Mouse (Mus musculus) liver, embryonic 13.5 days (tissue): ENCODE data around the gene Lima1. TPM values are rescaled to one million over a fixed set of nuclear protein-coding genes. Genes with fewer than 3 reads are reported as not detected.

Experiments used
- ATAC-seq: fragments of 200-750 bp; cut with Nextera tagmentation; 2 replicates; pipeline ENCODE4 v1.8.0; 2017; ENCODE audit warnings: low read depth, mild to moderate bottlenecking, moderate number of reproducible peaks, moderate library complexity
- DNase-seq: peaks from one replicate; pipeline ENCODE4 v3.0.0; 2022
- H3K27ac ChIP-seq: fragments of 300-500 bp; sonication (generic); 2 replicates; pipeline ENCODE4 v1.5.1; 2015; ENCODE audit warnings: moderate library complexity, mild to moderate bottlenecking, inconsistent platforms
- H3K27me3 ChIP-seq: fragments of 300-500 bp; sonication (generic); 2 replicates; pipeline ENCODE4 v1.6.1; 2015; ENCODE audit warnings: mild to moderate bottlenecking, inconsistent platforms
- H3K36me3 ChIP-seq: fragments of 300-500 bp; sonication (generic); 2 replicates; pipeline ENCODE4 v1.6.1; 2015; ENCODE audit warnings: mild to moderate bottlenecking, inconsistent platforms
- H3K4me1 ChIP-seq: fragments of 300-500 bp; sonication (generic); replicated peaks from 2 replicates; pipeline ENCODE4 v1.6.1; 2015; ENCODE audit warnings: inconsistent platforms
- H3K4me2 ChIP-seq: fragments of 300-500 bp; sonication (generic); 2 replicates; pipeline ENCODE4 v1.6.1; 2015; ENCODE audit warnings: inconsistent platforms, mild to moderate bottlenecking, moderate library complexity
- H3K4me3 ChIP-seq: fragments of 300-500 bp; sonication (generic); replicated peaks from 2 replicates; pipeline ENCODE4 v1.5.1; 2015; ENCODE audit warnings: mild to moderate bottlenecking, inconsistent platforms
- H3K9ac ChIP-seq: fragments of 300-500 bp; sonication (generic); 2 replicates; pipeline ENCODE4 v1.6.1; 2015; ENCODE audit warnings: mild to moderate bottlenecking, inconsistent platforms
- H3K9me3 ChIP-seq: fragments of 300-500 bp; sonication (generic); replicated peaks from 2 replicates; pipeline ENCODE4 v1.6.1; 2016; ENCODE audit warnings: inconsistent platforms
- WGBS: fragments of 180-500 bp; shearing (Covaris S2); methylation state at CpG from one replicate; pipeline ENCODE4 v1.1.7; 2015; ENCODE audit not compliant: insufficient replicate concordance; 5-methylcytosine and 5-hydroxymethylcytosine counted together
- polyA plus RNA-seq: library from polyadenylated mRNA; unstranded; fragments of >200 nt; fragmentation: Nextera tagmentation; extraction: Ambion mirVana; gene quantifications from 2 replicates; pipeline ENCODE4 v1.2.1, GENCODE M21; 2015

Lima1 gene
- polyA plus RNA-seq, 1 experiment from 2014 or later: 7.8 TPM

DNA sequence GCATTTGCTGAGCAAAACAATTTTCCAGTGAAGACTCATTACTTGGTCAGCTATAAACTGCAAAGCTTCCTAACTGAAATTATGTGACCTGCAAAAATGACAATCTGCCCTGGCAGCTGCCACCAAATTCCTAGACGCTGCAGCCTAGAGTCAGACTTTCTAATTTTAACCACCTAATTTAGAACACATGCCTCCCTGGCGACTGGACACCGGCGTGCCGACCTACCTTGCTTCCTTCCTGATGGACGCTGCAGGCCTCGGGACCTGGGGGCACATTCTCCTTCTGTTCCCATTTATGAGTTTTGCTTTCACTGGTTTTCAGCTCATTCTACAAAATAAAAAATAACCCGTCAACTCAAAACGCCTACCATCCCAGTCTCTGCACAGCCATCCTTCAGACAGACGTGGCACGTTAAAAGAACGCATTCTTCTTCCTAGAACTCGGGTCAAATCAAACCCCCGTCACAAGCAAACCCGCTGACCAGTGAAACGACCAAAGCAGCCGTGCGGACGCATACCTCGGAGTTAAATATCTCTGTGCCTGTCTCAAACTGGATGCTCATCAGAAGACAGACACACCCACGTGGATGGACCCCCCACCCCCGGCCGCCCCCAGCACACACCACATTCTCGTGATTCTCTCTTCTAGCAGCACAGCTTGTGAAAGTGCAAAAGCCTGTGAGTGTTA lies 73.2 kb downstream of the Lima1 start:
- 56% methylated on average over 24 of the region's 24 CpGs for WGBS
- Histone ChIP-seq H3K9me3 (no peaks in the 10 kb centered on the region), H3K9ac (no peak overlapping the region), H3K4me1 (peaks cover 7% of the 10 kb centered on the region), H3K27me3 (no peaks in the 10 kb centered on the region), H3K27ac (no peak overlapping the region), H3K4me3 (no peak overlapping the region), H3K36me3 (peaks cover 14% of the 10 kb centered on the region; the same call in 1 of the 2 replicates), H3K4me2 (no peak overlapping the region)
- ATAC-seq (no peak), DNase-seq (no peak)

DNA sequence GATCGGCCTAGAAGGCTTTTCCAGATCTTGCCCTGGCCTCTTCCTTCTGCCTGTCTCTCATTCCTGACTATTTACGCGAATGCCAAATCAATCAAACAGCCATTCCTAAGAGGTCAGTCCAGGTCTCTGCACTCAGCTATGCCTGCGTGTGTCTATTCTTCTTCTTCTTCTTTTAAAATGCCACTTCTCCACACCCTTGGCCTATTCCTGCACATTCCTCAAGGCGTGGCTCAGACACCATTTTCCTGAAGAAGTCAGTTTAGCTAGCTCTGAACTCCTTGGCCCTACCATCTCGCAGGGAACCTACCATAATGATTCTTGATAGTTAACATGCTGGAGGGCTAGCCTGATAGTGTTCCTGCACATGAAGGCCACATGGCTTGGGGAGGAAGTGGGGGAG lies 75.5 kb downstream of the Lima1 start:
- ATAC-seq (no peak), DNase-seq (no peak)
- 59% methylated on average over 6 of the region's 6 CpGs for WGBS
- H3K27ac ChIP-seq: no peak overlapping the region
- no peak overlapping the region for H3K9ac ChIP-seq
- H3K4me2 ChIP-seq: no peak overlapping the region
- H3K27me3 ChIP-seq: no peaks in the 10 kb centered on the region
- no peaks in the 10 kb centered on the region for H3K36me3 ChIP-seq
- peaks cover 7% of the 10 kb centered on the region for H3K4me1 ChIP-seq
- H3K9me3 ChIP-seq: no peaks in the 10 kb centered on the region
- H3K4me3 ChIP-seq: no peak overlapping the region

DNA sequence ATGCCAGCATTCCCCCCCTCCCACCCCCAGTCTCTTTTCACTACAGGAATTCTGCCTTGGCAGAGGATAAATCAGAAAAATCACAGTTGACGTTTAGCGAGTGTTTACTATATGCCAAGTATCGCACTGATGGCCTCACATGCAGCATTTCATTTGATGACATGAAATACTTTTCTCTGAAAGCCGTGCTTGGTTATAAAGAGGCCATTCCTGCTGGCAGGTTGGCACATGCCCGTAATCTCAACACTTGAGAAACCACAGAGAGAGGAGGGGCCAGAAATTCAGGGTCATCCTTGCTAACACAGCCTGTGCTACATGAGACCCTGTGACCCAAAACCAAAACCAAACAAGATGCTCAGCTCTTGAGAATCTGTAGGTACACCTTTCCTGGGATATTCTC lies 77.4 kb downstream of the Lima1 start:
- Histone ChIP-seq H3K27me3 (no peaks in the 10 kb centered on the region), H3K4me1 (no peaks in the 10 kb centered on the region)
- no peak for ATAC-seq

DNA sequence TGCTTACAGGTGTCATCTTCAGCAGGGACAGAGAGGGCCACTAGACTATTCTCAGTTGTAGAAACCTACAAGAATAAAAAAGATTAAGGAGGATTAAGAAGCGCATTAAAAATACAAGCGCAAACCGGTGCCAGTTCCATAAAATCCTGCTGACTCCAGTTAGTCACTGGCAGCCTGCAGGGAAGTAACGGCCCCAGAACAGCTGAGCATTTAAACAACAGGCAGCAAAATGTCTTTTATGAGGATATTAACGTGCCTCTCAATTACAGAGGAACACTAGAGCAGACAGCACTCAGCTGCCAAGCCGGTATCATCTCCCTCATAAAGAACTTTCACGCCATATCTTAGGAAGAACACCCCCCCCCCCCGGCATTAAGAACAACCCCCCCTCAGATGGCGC lies 78.5 kb downstream of the Lima1 start:
- ATAC-seq (no peak), DNase-seq (no peak)
- WGBS: 73% methylated on average over 9 of the region's 9 CpGs
- Histone ChIP-seq H3K36me3 (peaks cover 14% of the 10 kb centered on the region), H3K4me1 (no peaks in the 10 kb centered on the region), H3K27ac (no peak overlapping the region), H3K9me3 (no peaks in the 10 kb centered on the region), H3K9ac (no peak overlapping the region), H3K4me2 (no peak overlapping the region), H3K4me3 (no peak overlapping the region), H3K27me3 (no peaks in the 10 kb centered on the region)

More for the DNA sequence above, 77.4 kb downstream of the Lima1 start:
- no peak for DNase-seq
- no peak overlapping the region for H3K27ac ChIP-seq
- no peak overlapping the region for H3K9ac ChIP-seq
- H3K4me2 ChIP-seq: no peak overlapping the region
- H3K36me3 ChIP-seq: peaks cover 7% of the 10 kb centered on the region; the same call in 1 of the 2 replicates
- WGBS: 68% methylated on average over 5 of the region's 5 CpGs
- H3K9me3 ChIP-seq: no peaks in the 10 kb centered on the region
- H3K4me3 ChIP-seq: no peak overlapping the region

DNA sequence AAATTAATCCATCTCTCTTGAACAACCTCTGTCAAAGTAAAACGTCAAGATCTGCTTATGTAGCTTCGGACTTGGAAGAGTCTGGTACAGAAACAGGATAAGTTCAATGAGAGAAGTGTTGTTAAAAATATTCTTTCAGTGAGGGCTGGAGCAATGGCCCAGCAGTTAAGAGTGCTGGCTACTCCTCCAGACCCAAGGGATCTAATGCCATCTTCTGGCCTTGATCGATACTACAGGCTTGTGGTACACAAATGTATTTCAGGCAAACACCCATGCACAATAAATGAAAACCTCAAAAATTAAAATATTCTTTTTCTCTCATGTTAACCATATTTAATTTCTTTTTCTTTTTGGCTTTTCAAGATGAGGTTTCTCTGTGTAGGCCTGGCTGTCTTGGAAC lies 79.2 kb downstream of the Lima1 start:
- Histone ChIP-seq H3K27ac (no peak overlapping the region), H3K9me3 (no peaks in the 10 kb centered on the region), H3K27me3 (no peaks in the 10 kb centered on the region), H3K4me3 (no peak overlapping the region), H3K4me1 (no peaks in the 10 kb centered on the region), H3K9ac (no peak overlapping the region), H3K36me3 (peaks cover 17% of the 10 kb centered on the region), H3K4me2 (no peak overlapping the region)
- no peak for ATAC-seq
- WGBS: 72% methylated on average over 3 of the region's 3 CpGs
- DNase-seq: no peak

DNA sequence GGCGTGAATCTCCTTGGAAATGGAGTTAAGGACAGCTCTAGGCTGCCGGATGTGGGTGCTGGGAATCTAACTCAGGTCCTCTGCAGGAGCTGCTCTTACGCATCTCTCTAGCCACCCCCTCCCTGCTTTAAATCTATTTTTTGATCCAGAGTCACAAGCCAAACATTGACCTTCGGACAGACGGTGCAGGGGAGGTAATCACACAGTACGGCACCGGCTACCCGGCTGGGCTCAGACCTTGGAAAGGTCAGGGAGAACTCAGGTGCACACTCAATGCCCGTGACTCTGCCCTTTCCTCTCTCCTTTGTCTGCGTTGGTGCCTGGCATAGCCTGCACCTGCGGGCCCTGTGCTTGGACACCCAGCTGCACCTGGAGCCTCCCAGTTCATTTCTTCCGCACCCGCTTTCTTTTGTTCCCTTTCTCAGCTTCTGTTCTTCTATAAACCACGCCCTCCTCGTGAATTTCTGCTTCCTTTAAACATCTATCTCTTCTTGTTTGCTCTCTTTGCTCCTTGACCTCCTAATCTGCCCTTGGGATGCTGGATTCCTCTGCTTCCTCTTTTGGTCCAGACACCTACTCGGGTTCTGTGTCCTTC lies 82.9 kb downstream of the Lima1 start:
- H3K9ac ChIP-seq: no peak overlapping the region
- H3K9me3 ChIP-seq: no peaks in the 10 kb centered on the region
- no peak overlapping the region for H3K4me2 ChIP-seq
- H3K4me3 ChIP-seq: no peak overlapping the region
- H3K4me1 ChIP-seq: no peaks in the 10 kb centered on the region
- DNase-seq: no peak
- H3K27ac ChIP-seq: no peak overlapping the region
- 71% methylated on average over 16 of the region's 16 CpGs for WGBS
- H3K27me3 ChIP-seq: no peaks in the 10 kb centered on the region
- peaks cover 17% of the 10 kb centered on the region for H3K36me3 ChIP-seq
- ATAC-seq: no peak

DNA sequence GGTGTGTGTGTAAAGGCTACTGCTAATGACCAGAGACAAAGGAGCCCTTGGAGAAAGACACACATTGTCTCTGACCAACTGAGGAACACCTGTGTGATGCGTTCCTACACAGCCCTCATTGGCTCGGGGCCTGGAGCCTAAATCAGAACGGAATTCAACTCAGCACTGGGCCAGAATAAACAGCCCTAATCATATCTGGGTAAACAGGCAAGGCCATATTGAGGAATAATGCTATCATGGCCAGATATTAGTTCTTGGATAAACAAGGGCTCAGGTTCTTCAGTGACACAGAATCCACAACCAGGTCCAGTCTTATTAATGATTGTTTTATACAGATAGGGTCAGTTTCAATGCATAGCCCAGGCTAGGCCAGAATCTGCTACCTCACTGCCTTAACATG lies 84.3 kb downstream of the Lima1 start:
- Histone ChIP-seq H3K36me3 (peaks cover 17% of the 10 kb centered on the region), H3K4me3 (no peak overlapping the region), H3K9ac (no peak overlapping the region), H3K9me3 (no peaks in the 10 kb centered on the region), H3K4me2 (no peak overlapping the region), H3K27ac (no peak overlapping the region), H3K4me1 (no peaks in the 10 kb centered on the region), H3K27me3 (no peaks in the 10 kb centered on the region)
- 66% methylated on average over 3 of the region's 3 CpGs for WGBS
- ATAC-seq (no peak), DNase-seq (no peak)

DNA sequence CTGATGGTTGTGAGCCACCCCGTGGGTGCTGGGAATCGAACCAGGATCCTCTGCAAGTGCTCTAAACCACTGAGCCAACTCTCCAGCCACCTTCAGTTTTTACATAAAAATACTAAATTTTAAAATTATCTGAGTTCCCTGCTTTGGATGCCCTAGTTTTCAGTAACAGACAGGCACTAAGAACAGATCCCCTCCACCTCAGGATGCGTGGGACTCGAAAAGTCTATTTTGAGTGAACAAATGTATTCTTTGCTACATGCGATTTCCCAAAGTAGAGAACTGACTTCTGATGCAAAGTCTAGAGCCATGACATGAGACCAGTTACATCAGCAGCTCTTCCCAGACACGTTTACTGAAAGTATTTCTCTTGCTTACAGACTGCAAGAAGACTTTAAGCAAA lies 84.8 kb downstream of the Lima1 start:
- H3K27me3 ChIP-seq: no peaks in the 10 kb centered on the region
- H3K4me1 ChIP-seq: no peaks in the 10 kb centered on the region
- H3K9ac ChIP-seq: no peak overlapping the region
- DNase-seq (no peak), ATAC-seq (no peak)
- no peak overlapping the region for H3K4me3 ChIP-seq
- H3K9me3 ChIP-seq: no peaks in the 10 kb centered on the region
- no peak overlapping the region for H3K27ac ChIP-seq
- H3K4me2 ChIP-seq: no peak overlapping the region
- WGBS: 67% methylated on average over 6 of the region's 6 CpGs
- H3K36me3 ChIP-seq: peaks cover 17% of the 10 kb centered on the region

DNA sequence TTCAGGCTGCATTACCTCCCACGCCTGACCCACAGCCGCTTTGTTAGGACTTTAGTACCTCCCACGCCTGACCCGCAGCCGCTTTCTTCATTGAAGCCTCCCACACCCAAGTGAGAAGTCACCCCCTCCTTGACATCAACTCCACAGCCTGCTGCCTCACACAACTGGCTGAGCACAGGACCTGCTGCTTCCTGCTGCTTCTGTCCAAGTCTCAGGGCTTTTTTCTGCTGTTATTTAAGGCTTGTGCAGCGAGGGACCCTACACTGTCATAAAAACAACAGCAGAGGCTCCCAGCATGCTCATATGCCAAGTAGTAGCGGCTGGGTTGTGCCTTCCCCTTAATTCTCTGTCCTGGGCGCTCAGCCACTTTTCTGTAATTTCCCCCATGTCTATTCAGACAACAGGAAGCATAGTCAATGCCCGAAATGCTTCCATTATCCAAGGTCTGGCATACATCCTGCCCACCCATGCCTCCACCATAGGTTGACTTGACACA lies 87.6 kb downstream of the Lima1 start:
- Histone ChIP-seq H3K4me1 (no peaks in the 10 kb centered on the region), H3K27me3 (no peaks in the 10 kb centered on the region), H3K4me3 (no peak overlapping the region), H3K36me3 (peaks cover 14% of the 10 kb centered on the region), H3K4me2 (no peak overlapping the region), H3K9ac (no peak overlapping the region), H3K9me3 (no peaks in the 10 kb centered on the region), H3K27ac (no peak overlapping the region)
- 61% methylated on average over 9 of the region's 9 CpGs for WGBS
- ATAC-seq (no peak), DNase-seq (no peak)

DNA sequence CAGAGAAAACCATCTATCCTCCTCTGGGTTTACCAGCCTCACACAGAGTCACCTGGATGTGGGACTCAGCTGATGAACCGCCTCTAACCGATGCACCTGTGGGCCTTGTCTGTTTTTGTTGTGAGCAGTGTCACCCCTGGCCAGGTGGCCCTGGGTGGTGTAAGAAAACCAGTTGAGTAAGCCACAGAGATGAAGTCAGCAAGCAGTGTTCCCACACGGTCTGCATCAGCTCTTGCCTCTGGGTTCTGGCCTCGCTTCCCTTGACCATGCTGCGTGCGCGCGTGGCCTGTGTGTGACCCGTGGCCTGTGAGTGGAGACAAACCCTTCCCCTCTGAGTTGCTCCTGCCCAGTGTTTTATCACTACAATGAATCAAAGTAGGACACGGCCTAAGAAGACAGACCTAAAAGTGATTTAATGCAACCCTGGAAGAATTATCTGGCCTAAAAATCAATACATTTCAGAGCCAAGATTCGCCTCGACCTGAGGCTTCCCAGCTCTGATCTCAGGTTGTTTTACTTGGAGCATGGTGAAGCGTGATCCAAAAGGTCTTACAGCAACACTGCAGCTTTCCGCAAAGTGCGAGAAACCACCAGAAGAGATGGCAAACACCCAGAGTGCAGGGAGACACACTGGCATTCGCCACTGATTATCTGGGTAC lies 96.5 kb downstream of the Lima1 start:
- WGBS: 82% methylated on average over 16 of the region's 16 CpGs
- Histone ChIP-seq H3K4me1 (0 out of 2 replicates have a peak, but pooled peaks cover 2% of the 10 kb centered on the region), H3K27me3 (no peaks in the 10 kb centered on the region), H3K9ac (no peak overlapping the region), H3K27ac (no peak overlapping the region), H3K9me3 (no peaks in the 10 kb centered on the region), H3K4me3 (no peak overlapping the region), H3K4me2 (no peak overlapping the region), H3K36me3 (peaks cover 15% of the 10 kb centered on the region)
- DNase-seq (no peak), ATAC-seq (no peak)

DNA sequence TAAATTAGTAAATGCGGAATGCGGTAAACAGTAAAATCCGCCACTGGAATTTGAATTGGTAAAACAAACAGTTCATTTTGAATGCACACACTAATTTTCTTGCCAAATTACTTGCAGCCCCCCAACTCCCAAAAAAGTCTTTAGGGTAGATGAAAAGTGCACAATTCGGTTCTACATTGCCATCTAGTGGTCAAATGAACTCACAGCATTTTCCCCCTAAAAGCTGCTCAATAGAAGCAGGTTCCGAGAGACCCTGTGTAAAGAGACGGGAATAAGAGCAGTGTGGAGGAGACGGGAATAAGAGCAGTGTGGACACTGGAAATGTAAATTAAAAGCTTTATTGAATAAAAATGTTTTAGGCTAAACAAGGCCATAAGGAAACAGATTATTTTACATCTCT lies 97.1 kb downstream of the Lima1 start:
- H3K4me2 ChIP-seq: no peak overlapping the region

More for the DNA sequence above, 97.1 kb downstream of the Lima1 start:
- Histone ChIP-seq H3K27ac (no peak overlapping the region), H3K9me3 (no peaks in the 10 kb centered on the region), H3K4me1 (0 out of 2 replicates have a peak, but pooled peaks cover 3% of the 10 kb centered on the region), H3K27me3 (no peaks in the 10 kb centered on the region), H3K36me3 (peaks cover 13% of the 10 kb centered on the region), H3K9ac (no peak overlapping the region), H3K4me3 (no peak overlapping the region)
- WGBS: 29% methylated on average over 7 of the region's 7 CpGs
- ATAC-seq: no peak
- no peak for DNase-seq
